Comparison of ENCODE assay signal across 24 mouse cellular contexts in genomic region chr10:75273020-75273419, GRCm38 (mm10). TPM values are rescaled to one million over a fixed set of nuclear protein-coding genes. Genes with fewer than 3 reads are reported as not detected.
DNase-seq lines count a peak whose midpoint lies in the region; ATAC-seq and TF ChIP-seq lines count a peak whose summit lies in the region.
"Had no signal": no experiment of that assay in that cellular context is flagged by ENCODE, and none has a peak within 500 bp of the region (broad histone marks: within the 10 kb centered on the region; RNA-seq: fewer than 3 reads in every experiment).

No protein-coding gene starts in this region.

- no peak overlapping the region for H3K4me3 ChIP-seq in heart, embryonic 15.5 days
- no peak overlapping the region for H3K4me3 ChIP-seq in heart, embryonic 12.5 days
- no peak overlapping the region for H3K4me3 ChIP-seq in MEL (ENCODE audit: control insufficient read depth in 1 of 2, insufficient read depth in 1 of 2, low read depth in 2 of 2, low read length in 2 of 2)
- H3K4me3 ChIP-seq in liver, postnatal 0 days (ENCODE audit: low read depth, low read length), result no peak overlapping the region
- no peak overlapping the region for H3K4me3 ChIP-seq in midbrain, embryonic 15.5 days
- H3K4me3 ChIP-seq: forebrain, embryonic 10.5 days; hindbrain, embryonic 10.5 days; limb, embryonic 13.5 days; lung, embryonic 15.5 days; megakaryocyte, embryonic 14.5 days had no signal

- peaks cover 46% of the 10 kb centered on the region for H3K36me3 ChIP-seq in heart, embryonic 15.5 days
- peaks cover 46% of the 10 kb centered on the region for H3K36me3 ChIP-seq in heart, embryonic 12.5 days
- peaks cover 2 to 15% of the 10 kb centered on the region in 2 experiments for H3K36me3 ChIP-seq in MEL (ENCODE audit: control insufficient read depth in 1 of 2, insufficient read depth in 2 of 2, low read length in 2 of 2)
- peaks cover 22% of the 10 kb centered on the region for H3K36me3 ChIP-seq in liver, postnatal 0 days (replicated peaks; ENCODE audit: insufficient read depth, low read length)
- H3K36me3 ChIP-seq in midbrain, embryonic 15.5 days (replicated peaks), result peaks cover 23% of the 10 kb centered on the region; the same call in 1 of the 2 replicates

- H3K27ac ChIP-seq in heart, embryonic 15.5 days, result peak overlapping the region; percentile 35; the same call in 1 of the 2 replicates
- H3K27ac ChIP-seq in heart, embryonic 12.5 days (ENCODE audit: poor library complexity, severe bottlenecking), result no peak overlapping the region
- H3K27ac ChIP-seq in MEL (ENCODE audit: control insufficient read depth, low read depth, low read length), result peak overlapping the region; percentile 23; the same call in 1 of the 2 replicates
- H3K27ac ChIP-seq in liver, postnatal 0 days (ENCODE audit: low read depth), result no peak overlapping the region
- H3K27ac ChIP-seq in midbrain, embryonic 15.5 days, result no peak overlapping the region
- H3K27ac ChIP-seq: forebrain, embryonic 10.5 days; hindbrain, embryonic 10.5 days; hindbrain, postnatal 0 days; limb, embryonic 13.5 days; lung, embryonic 15.5 days had no signal

- H3K79me2 ChIP-seq in MEL (ENCODE audit: control insufficient read depth, insufficient read depth, low read length, poor library complexity), result no peaks in the 10 kb centered on the region

- H3K4me1 ChIP-seq in heart, embryonic 15.5 days (replicated peaks), result peaks cover 12% of the 10 kb centered on the region
- H3K4me1 ChIP-seq in heart, embryonic 12.5 days (replicated peaks), result peaks cover 11% of the 10 kb centered on the region
- H3K4me1 ChIP-seq in MEL (ENCODE audit: control insufficient read depth in 1 of 2, insufficient read depth in 2 of 2, low read length in 2 of 2), result peaks cover 3 to 7% of the 10 kb centered on the region in 2 experiments
- no peaks in the 10 kb centered on the region for H3K4me1 ChIP-seq in liver, postnatal 0 days (ENCODE audit: insufficient read depth)
- no peaks in the 10 kb centered on the region for H3K4me1 ChIP-seq in midbrain, embryonic 15.5 days
- H3K4me1 ChIP-seq: forebrain, embryonic 10.5 days; hindbrain, embryonic 10.5 days; limb, embryonic 13.5 days; lung, embryonic 15.5 days had no signal

- no peak; the same call in 1 of the 2 replicates for ATAC-seq in heart, embryonic 15.5 days (replicated peaks; ENCODE audit: insufficient number of reproducible peaks, insufficient read depth, low FRiP score, low read depth)
- no peak for ATAC-seq in heart, embryonic 12.5 days (ENCODE audit: insufficient number of reproducible peaks, low FRiP score)
- peak; percentile 67 for ATAC-seq in liver, postnatal 0 days
- no peak for ATAC-seq in midbrain, embryonic 15.5 days (replicated peaks)
- ATAC-seq: activated CD4-positive, CD25-positive, alpha-beta regulatory T cell, adult 4 months; forebrain, postnatal 0 days; hindbrain, postnatal 0 days; midbrain, embryonic 16.5 days had no signal

- TF ChIP-seq CTCF in MEL (IDR thresholded peaks at IDR 0.05 in 2 of 3, conservative IDR thresholded peaks at IDR 0.05 in 1 of 3; ENCODE audit: control insufficient read depth in 1 of 3, insufficient read depth in 1 of 3, low read depth in 2 of 3, low read length in 3 of 3, poor library complexity in 1 of 3, severe bottlenecking in 1 of 3), result no peak
- TF ChIP-seq CTCF in liver, postnatal 0 days (IDR thresholded peaks at IDR 0.05; ENCODE audit: low read depth), result no peak

- TF ChIP-seq POLR2A in MEL (IDR thresholded peaks at IDR 0.05; ENCODE audit: control insufficient read depth in 1 of 2, insufficient read depth in 1 of 2, low read depth in 1 of 2, low read length in 2 of 2, poor library complexity in 1 of 2), result no peak

- 41% methylated on average over 4 of the region's 4 CpGs for WGBS in heart, embryonic 15.5 days
- 32% methylated on average over 4 of the region's 4 CpGs for WGBS in heart, embryonic 12.5 days
- WGBS in liver, postnatal 0 days (ENCODE audit: insufficient replicate concordance), result 48% methylated on average over 4 of the region's 4 CpGs
- WGBS in midbrain, embryonic 15.5 days, result 88% methylated on average over 4 of the region's 4 CpGs

- no peak overlapping the region for H3K9ac ChIP-seq in heart, embryonic 15.5 days
- H3K9ac ChIP-seq in heart, embryonic 12.5 days, result no peak overlapping the region; the same call in 1 of the 2 replicates
- no peak overlapping the region for H3K9ac ChIP-seq in MEL (ENCODE audit: control insufficient read depth, low read depth, low read length, poor library complexity, severe bottlenecking)
- no peak overlapping the region for H3K9ac ChIP-seq in liver, postnatal 0 days (replicated peaks)
- H3K9ac ChIP-seq in midbrain, embryonic 15.5 days, result no peak overlapping the region
- H3K9ac ChIP-seq: forebrain, postnatal 0 days; limb, embryonic 13.5 days; lung, embryonic 15.5 days had no signal

- peak; percentile 79 for DNase-seq in MEL (ENCODE audit: low read depth, low spot score)
- DNase-seq in c-Kit-positive CD71-positive TER-119-positive erythroid progenitor cells, embryonic 14.5 days (ENCODE audit: low spot score), result peak; percentile 34
- no peak for DNase-seq in liver, postnatal 0 days
- no peak for DNase-seq in B cell, adult 2 months
- no peak for DNase-seq in gastrocnemius, postnatal 14 days
- DNase-seq: adrenal gland, postnatal 14 days; cerebellum, adult 11-12 months; cerebellum, postnatal 25 days; forebrain, postnatal 0 days; kidney, adult 11 months; retina, postnatal 1 day; right cerebral cortex, postnatal 4 days; thymus, postnatal 14 days had no signal

- no peak for TF ChIP-seq RAD21 in MEL (IDR thresholded peaks at IDR 0.05; ENCODE audit: low read depth, low read length)

- H3K9me3 ChIP-seq in heart, embryonic 15.5 days (replicated peaks), result no peaks in the 10 kb centered on the region
- H3K9me3 ChIP-seq in heart, embryonic 12.5 days (replicated peaks), result no peaks in the 10 kb centered on the region
- H3K9me3 ChIP-seq in MEL (replicated peaks; ENCODE audit: insufficient read depth, low read length), result no peaks in the 10 kb centered on the region
- H3K9me3 ChIP-seq in liver, postnatal 0 days (ENCODE audit: low read length), result no peaks in the 10 kb centered on the region
- no peaks in the 10 kb centered on the region for H3K9me3 ChIP-seq in midbrain, embryonic 15.5 days
- H3K9me3 ChIP-seq: forebrain, embryonic 10.5 days; hindbrain, embryonic 10.5 days; limb, embryonic 13.5 days; lung, embryonic 15.5 days; megakaryocyte, embryonic 14.5 days had no signal

- intact Hi-C loops in gastrocnemius, postnatal 14 days (cut with DNase I; ENCODE audit: low total_unique reads), result loop anchor here (5.0 to 10.0 kb wide), 2 partner anchors 129 to 212 kb away; partner anchors contain the start of gene Upb1

- H3K4me2 ChIP-seq in heart, embryonic 15.5 days, result no peak overlapping the region
- no peak overlapping the region for H3K4me2 ChIP-seq in heart, embryonic 12.5 days
- no peak overlapping the region for H3K4me2 ChIP-seq in liver, postnatal 0 days (ENCODE audit: low read depth, low read length)
- H3K4me2 ChIP-seq in midbrain, embryonic 15.5 days, result no peak overlapping the region
- H3K4me2 ChIP-seq: limb, embryonic 13.5 days; lung, embryonic 15.5 days had no signal

- TF ChIP-seq EP300 in MEL (IDR thresholded peaks at IDR 0.05; ENCODE audit: low read depth in 1 of 2, low read length in 2 of 2), result peak; percentile 69
- no peak; the same call in 1 of the 2 replicates for TF ChIP-seq EP300 in liver, postnatal 0 days (IDR thresholded peaks at IDR 0.05; ENCODE audit: low read depth)

- H3K27me3 ChIP-seq in heart, embryonic 15.5 days, result no peaks in the 10 kb centered on the region
- no peaks in the 10 kb centered on the region for H3K27me3 ChIP-seq in heart, embryonic 12.5 days (replicated peaks)
- H3K27me3 ChIP-seq in MEL (ENCODE audit: control insufficient read depth in 1 of 2, insufficient read depth in 2 of 2, low read length in 2 of 2), result no peaks in the 10 kb centered on the region
- H3K27me3 ChIP-seq in liver, postnatal 0 days (ENCODE audit: insufficient read depth, low read length), result no peaks in the 10 kb centered on the region
- H3K27me3 ChIP-seq in midbrain, embryonic 15.5 days (replicated peaks), result no peaks in the 10 kb centered on the region
- H3K27me3 ChIP-seq: limb, embryonic 13.5 days; lung, embryonic 15.5 days; megakaryocyte, embryonic 14.5 days had no signal

TF ChIP-seq in MEL, 35 proteins besides CTCF, POLR2A, EP300 and RAD21 (continues in another document):
- TF ChIP-seq NELFE (IDR thresholded peaks at IDR 0.05; ENCODE audit: low read depth, low read length) (no peak), ZMIZ1 (IDR thresholded peaks at IDR 0.05; ENCODE audit: low read depth, low read length) (no peak), MYB (IDR thresholded peaks at IDR 0.05; ENCODE audit: low read depth, low read length) (no peak), BHLHE40 (IDR thresholded peaks at IDR 0.05; ENCODE audit: borderline replicate concordance, low read depth, low read length) (no peak), ZC3H11A (IDR thresholded peaks at IDR 0.05; ENCODE audit: low read depth, low read length) (no peak), GATA1 (IDR thresholded peaks at IDR 0.05; ENCODE audit: low read depth, low read length) (peak; percentile 77), SIN3A (IDR thresholded peaks at IDR 0.05; ENCODE audit: low read length) (peak; percentile 32; the same call in 1 of the 2 replicates), MAFK (IDR thresholded peaks at IDR 0.05; ENCODE audit: borderline replicate concordance, low read depth, low read length) (no peak), CHD1 (IDR thresholded peaks at IDR 0.05; ENCODE audit: low read depth, low read length) (no peak), CHD2 (IDR thresholded peaks at IDR 0.05; ENCODE audit: low read length) (no peak), MEF2A (IDR thresholded peaks at IDR 0.05; ENCODE audit: extremely low read depth, insufficient replicate concordance, low read depth, low read length, poor library complexity, severe bottlenecking) (no peak), MAZ (IDR thresholded peaks at IDR 0.05; ENCODE audit: low read depth, low read length) (no peak), ZKSCAN1 (IDR thresholded peaks at IDR 0.05; ENCODE audit: low read depth, low read length) (no peak), SMC3 (IDR thresholded peaks at IDR 0.05; ENCODE audit: low read depth, low read length) (0 out of 2 replicates have a peak, but pooled peaks have one; percentile 4), GABPA (IDR thresholded peaks at IDR 0.05; ENCODE audit: low read depth, low read length) (no peak), TCF12 (IDR thresholded peaks at IDR 0.05; ENCODE audit: low read depth, low read length) (peak; percentile 68)

RNA-seq across cellular contexts. Expression of gene Adora2a, which starts 43.7 kb away (rescaled TPM):
- polyA plus RNA-seq in heart, embryonic 15.5 days (2015; fragmentation: Nextera tagmentation; extraction: Ambion mirVana), result 5.7 and 6.3 TPM in 2 replicates
- 3.1 and 3.7 TPM in 2 replicates for polyA plus RNA-seq in heart, embryonic 12.5 days (2016; fragmentation: Nextera tagmentation; extraction: Ambion mirVana)
- total RNA-seq in MEL (2012; rRNA removed), result not detected in 2 replicates
- polyA plus RNA-seq in MEL (2012; ENCODE audit: insufficient read depth in 1 of 2, insufficient read length in 2 of 2, low read depth in 1 of 2, low replicate concordance in 2 of 2, missing spikeins in 1 of 2), result under 1 TPM in 1 of 2 experiments, not detected in 1; 0.04 TPM
- 1.8 and 1.9 TPM in 2 replicates for polyA plus RNA-seq in liver, postnatal 0 days (2015; fragmentation: Nextera tagmentation; extraction: Ambion mirVana)
- 3.8 and 4.0 TPM in 2 replicates for polyA plus RNA-seq in midbrain, embryonic 15.5 days (2015; fragmentation: Nextera tagmentation; extraction: Ambion mirVana)
- total RNA-seq in gastrocnemius, postnatal 14 days (2021), result 1 to 10 TPM; 2.7 to 2.9 TPM

Comparison
In these comparisons a context has a peak if more than half of its experiments do, and no peak if none do; other contexts are left out.
1. H3K27ac ChIP-seq: peak in heart, embryonic 15.5 days (single experiment) and MEL (single experiment); none in heart, embryonic 12.5 days (single experiment), liver, postnatal 0 days (single experiment) and midbrain, embryonic 15.5 days (single experiment).
2. DNase-seq: peak in MEL (single experiment) and c-Kit-positive CD71-positive TER-119-positive erythroid progenitor cells, embryonic 14.5 days (single experiment); none in liver, postnatal 0 days (single experiment), B cell, adult 2 months (0 of 2) and gastrocnemius, postnatal 14 days (single experiment).